Mouse (Mus musculus) midbrain, embryonic 13.5 days (tissue): Measurements from ENCODE around the gene Camsap1. TPM values are rescaled to one million over a fixed set of nuclear protein-coding genes. Genes with fewer than 3 reads are reported as not detected.

Source experiments
- ATAC-seq: fragments of 200-750 bp; cut with Nextera tagmentation; 2 replicates; pipeline ENCODE4 v1.8.0; 2017; ENCODE audit warnings: mild to moderate bottlenecking, moderate TSS enrichment, moderate library complexity
- H3K27ac ChIP-seq: fragments of 300-500 bp; sonication (generic); 2 replicates; pipeline ENCODE4 v1.5.1; 2015; ENCODE audit warnings: inconsistent platforms, mild to moderate bottlenecking, moderate library complexity
- H3K27me3 ChIP-seq: fragments of 300-500 bp; sonication (generic); 2 replicates; pipeline ENCODE4 v1.6.1; 2015; ENCODE audit warnings: mild to moderate bottlenecking, inconsistent platforms
- H3K36me3 ChIP-seq: fragments of 300-500 bp; sonication (generic); 2 replicates; pipeline ENCODE4 v1.6.1; 2015; ENCODE audit warnings: mild to moderate bottlenecking, inconsistent platforms
- H3K4me1 ChIP-seq: fragments of 300-500 bp; sonication (generic); replicated peaks from 2 replicates; pipeline ENCODE4 v1.6.1; 2015; ENCODE audit warnings: inconsistent platforms
- H3K4me2 ChIP-seq: fragments of 300-500 bp; sonication (generic); replicated peaks from 2 replicates; pipeline ENCODE4 v1.6.1; 2015; ENCODE audit warnings: moderate library complexity, mild to moderate bottlenecking, inconsistent platforms
- H3K4me3 ChIP-seq: fragments of 300-500 bp; sonication (generic); replicated peaks from 2 replicates; pipeline ENCODE4 v1.5.1; 2015; ENCODE audit warnings: mild to moderate bottlenecking, inconsistent platforms
- H3K9ac ChIP-seq: fragments of 300-500 bp; sonication (generic); replicated peaks from 2 replicates; pipeline ENCODE4 v1.6.1; 2015; ENCODE audit warnings: mild to moderate bottlenecking, inconsistent platforms
- H3K9me3 ChIP-seq: fragments of 300-500 bp; sonication (generic); 2 replicates; pipeline ENCODE4 v1.6.1; 2016; ENCODE audit warnings: mild to moderate bottlenecking, inconsistent platforms
- WGBS: fragments of 180-500 bp; shearing (Covaris S2); methylation state at CpG from one replicate; pipeline ENCODE4 v1.1.7; 2015; 5-methylcytosine and 5-hydroxymethylcytosine counted together
- polyA plus RNA-seq: library from polyadenylated mRNA; unstranded; fragments of >200 nt; fragmentation: Nextera tagmentation; extraction: Ambion mirVana; gene quantifications from 2 replicates; pipeline ENCODE4 v1.2.1, GENCODE M21; 2015

The Camsap1 gene
- 49.6 and 59.1 TPM in 2 replicates for polyA plus RNA-seq

GRCm38 (mm10) chr2:25983159-25983907, at the start of gene Camsap1:
TSS of gene Camsap1 (minus strand) at chr2:25983282.
- peak; percentile 99 for ATAC-seq
- peaks cover 49% of the 10 kb centered on the region for H3K4me1 ChIP-seq
- H3K4me3 ChIP-seq, result peak within 1 kb of the TSS; percentile 97
- H3K27ac ChIP-seq, result peak within 1 kb of the TSS; percentile 96
- no peaks in the 10 kb centered on the region for H3K36me3 ChIP-seq
- under 1% methylated on average over 57 of the region's 64 CpGs for WGBS
- H3K9me3 ChIP-seq, result no peaks in the 10 kb centered on the region
- peak within 1 kb of the TSS; percentile 90 for H3K4me2 ChIP-seq
- no peaks in the 10 kb centered on the region for H3K27me3 ChIP-seq
- H3K9ac ChIP-seq, result peak within 1 kb of the TSS; percentile 99

GRCm38 (mm10) chr2:26030288-26030687, 47.2 kb upstream of the Camsap1 start:
- no peak overlapping the region for H3K4me2 ChIP-seq
- H3K4me1 ChIP-seq, result no peaks in the 10 kb centered on the region
- WGBS, result 50% methylated on average over 3 of the region's 3 CpGs
- H3K36me3 ChIP-seq, result no peaks in the 10 kb centered on the region
- H3K9ac ChIP-seq, result no peak overlapping the region
- no peak overlapping the region for H3K4me3 ChIP-seq
- no peak overlapping the region for H3K27ac ChIP-seq
- 0 out of 2 replicates have a peak, but pooled peaks cover 3% of the 10 kb centered on the region for H3K27me3 ChIP-seq
- H3K9me3 ChIP-seq, result no peaks in the 10 kb centered on the region
- no peak for ATAC-seq

- H3K4me2 ChIP-seq, result no peak overlapping the region
- H3K27ac ChIP-seq, result no peak overlapping the region
- H3K4me1 ChIP-seq, result peaks cover 19% of the 10 kb centered on the region
- H3K27me3 ChIP-seq, result 0 out of 2 replicates have a peak, but pooled peaks cover 3% of the 10 kb centered on the region
- no peak for ATAC-seq
- H3K36me3 ChIP-seq, result no peaks in the 10 kb centered on the region
- WGBS, result 32% methylated on average over 4 of the region's 4 CpGs
- no peak overlapping the region for H3K4me3 ChIP-seq
- no peak overlapping the region for H3K9ac ChIP-seq
- no peaks in the 10 kb centered on the region for H3K9me3 ChIP-seq
Observed at GRCm38 (mm10) chr2:26024138-26025075, 41.3 kb upstream of the Camsap1 start.

- H3K27me3 ChIP-seq, result no peaks in the 10 kb centered on the region
- no peak overlapping the region for H3K4me2 ChIP-seq
- ATAC-seq, result no peak
- no peaks in the 10 kb centered on the region for H3K36me3 ChIP-seq
- 83% methylated on average over 1 of the region's 1 CpGs for WGBS
- H3K9me3 ChIP-seq, result no peaks in the 10 kb centered on the region
- H3K4me3 ChIP-seq, result no peak overlapping the region
- no peak overlapping the region for H3K27ac ChIP-seq
- H3K9ac ChIP-seq, result no peak overlapping the region
- H3K4me1 ChIP-seq, result peaks cover 21% of the 10 kb centered on the region
Observed at GRCm38 (mm10) chr2:26022626-26023025, 39.5 kb upstream of the Camsap1 start.

GRCm38 (mm10) chr2:26022258-26022565, 39.1 kb upstream of the Camsap1 start:
- no peak overlapping the region for H3K27ac ChIP-seq

GRCm38 (mm10) chr2:26021561-26022257, 38.6 kb upstream of the Camsap1 start, which contains the start of gene Ubac1:
TSS of gene Ubac1 (minus strand) at chr2:26021747.
- H3K4me1 ChIP-seq, result peaks cover 29% of the 10 kb centered on the region
- H3K27ac ChIP-seq, result peak within 1 kb of the TSS; percentile 82
- H3K9ac ChIP-seq, result peak within 1 kb of the TSS; percentile 85
- H3K36me3 ChIP-seq, result no peaks in the 10 kb centered on the region
- peak within 1 kb of the TSS; percentile 86 for H3K4me3 ChIP-seq
- H3K27me3 ChIP-seq, result no peaks in the 10 kb centered on the region
- H3K4me2 ChIP-seq, result peak within 1 kb of the TSS; percentile 99
- H3K9me3 ChIP-seq, result no peaks in the 10 kb centered on the region
- peak; percentile 96 for ATAC-seq
- 6% methylated on average over 50 of the region's 50 CpGs for WGBS

More at GRCm38 (mm10) chr2:26022258-26022565, 39.1 kb upstream of the Camsap1 start:
- H3K4me2 ChIP-seq, result peak overlapping the region; percentile 37
- H3K9ac ChIP-seq, result no peak overlapping the region
- no peaks in the 10 kb centered on the region for H3K27me3 ChIP-seq
- no peak overlapping the region for H3K4me3 ChIP-seq
- H3K9me3 ChIP-seq, result no peaks in the 10 kb centered on the region
- WGBS, result 85% methylated on average over 8 of the region's 8 CpGs
- H3K36me3 ChIP-seq, result no peaks in the 10 kb centered on the region
- peaks cover 25% of the 10 kb centered on the region for H3K4me1 ChIP-seq
- ATAC-seq, result no peak; the same call in 1 of the 2 replicates

GRCm38 (mm10) chr2:26020714-26021560, 37.9 kb upstream of the Camsap1 start:
- no peak; the same call in none of the 2 replicates for ATAC-seq
- H3K4me1 ChIP-seq, result peaks cover 29% of the 10 kb centered on the region

GRCm38 (mm10) chr2:26019923-26020322, 36.8 kb upstream of the Camsap1 start:
- Histone ChIP-seq H3K27ac (no peak overlapping the region), H3K9ac (no peak overlapping the region), H3K27me3 (no peaks in the 10 kb centered on the region), H3K36me3 (peaks cover 14% of the 10 kb centered on the region), H3K9me3 (no peaks in the 10 kb centered on the region), H3K4me1 (peaks cover 29% of the 10 kb centered on the region), H3K4me3 (no peak overlapping the region), H3K4me2 (peak overlapping the region; percentile 99; the same call in 1 of the 2 replicates)
- WGBS, result 89% methylated on average over 3 of the region's 3 CpGs
- no peak for ATAC-seq

More at GRCm38 (mm10) chr2:26020714-26021560, 37.9 kb upstream of the Camsap1 start:
- no peaks in the 10 kb centered on the region for H3K27me3 ChIP-seq
- WGBS, result 3% methylated on average over 38 of the region's 38 CpGs
- H3K4me3 ChIP-seq, result peak overlapping the region; percentile 86
- peak overlapping the region; percentile 99 for H3K4me2 ChIP-seq
- H3K9ac ChIP-seq, result peak overlapping the region; percentile 85
- H3K9me3 ChIP-seq, result no peaks in the 10 kb centered on the region
- H3K36me3 ChIP-seq, result 0 out of 2 replicates have a peak, but pooled peaks cover 4% of the 10 kb centered on the region
- peak overlapping the region; percentile 82 for H3K27ac ChIP-seq

- Histone ChIP-seq H3K4me2 (no peak overlapping the region), H3K4me1 (peaks cover 29% of the 10 kb centered on the region), H3K36me3 (peaks cover 38% of the 10 kb centered on the region), H3K27me3 (no peaks in the 10 kb centered on the region), H3K9me3 (no peaks in the 10 kb centered on the region), H3K27ac (no peak overlapping the region), H3K4me3 (no peak overlapping the region), H3K9ac (no peak overlapping the region)
- WGBS, result 80% methylated on average over 4 of the region's 4 CpGs
- ATAC-seq, result no peak
Observed at GRCm38 (mm10) chr2:26017326-26017725, 34.2 kb upstream of the Camsap1 start.

- Histone ChIP-seq H3K4me3 (no peak overlapping the region), H3K4me2 (no peak overlapping the region), H3K36me3 (peaks cover 74% of the 10 kb centered on the region), H3K9ac (no peak overlapping the region), H3K27ac (no peak overlapping the region), H3K4me1 (peaks cover 9% of the 10 kb centered on the region), H3K27me3 (no peaks in the 10 kb centered on the region), H3K9me3 (no peaks in the 10 kb centered on the region)
- ATAC-seq, result no peak
- 97% methylated on average over 3 of the region's 3 CpGs for WGBS
Observed at GRCm38 (mm10) chr2:26013674-26014073, 30.6 kb upstream of the Camsap1 start.

GRCm38 (mm10) chr2:26011420-26011819, 28.3 kb upstream of the Camsap1 start:
- H3K4me1 ChIP-seq, result no peaks in the 10 kb centered on the region
- 80% methylated on average over 1 of the region's 1 CpGs for WGBS
- H3K4me3 ChIP-seq, result no peak overlapping the region
- H3K36me3 ChIP-seq, result peaks cover 97% of the 10 kb centered on the region
- no peak overlapping the region for H3K9ac ChIP-seq
- no peak overlapping the region for H3K4me2 ChIP-seq
- no peaks in the 10 kb centered on the region for H3K27me3 ChIP-seq
- H3K9me3 ChIP-seq, result no peaks in the 10 kb centered on the region
- no peak overlapping the region for H3K27ac ChIP-seq
- ATAC-seq, result no peak
